Mouse (Mus musculus) liver, embryonic 13.5 days (tissue): ENCODE data around the gene Parp8. TPM values are rescaled to one million over a fixed set of nuclear protein-coding genes. Genes with fewer than 3 reads are reported as not detected.

ENCODE experiments used
- ATAC-seq: fragments of 200-750 bp; cut with Nextera tagmentation; 2 replicates; pipeline ENCODE4 v1.8.0; 2017; ENCODE audit warnings: low read depth, mild to moderate bottlenecking, moderate number of reproducible peaks, moderate library complexity
- DNase-seq: peaks from one replicate; pipeline ENCODE4 v3.0.0; 2022
- H3K27ac ChIP-seq: fragments of 300-500 bp; sonication (generic); 2 replicates; pipeline ENCODE4 v1.5.1; 2015; ENCODE audit warnings: moderate library complexity, mild to moderate bottlenecking, inconsistent platforms
- H3K27me3 ChIP-seq: fragments of 300-500 bp; sonication (generic); 2 replicates; pipeline ENCODE4 v1.6.1; 2015; ENCODE audit warnings: mild to moderate bottlenecking, inconsistent platforms
- H3K36me3 ChIP-seq: fragments of 300-500 bp; sonication (generic); 2 replicates; pipeline ENCODE4 v1.6.1; 2015; ENCODE audit warnings: mild to moderate bottlenecking, inconsistent platforms
- H3K4me1 ChIP-seq: fragments of 300-500 bp; sonication (generic); replicated peaks from 2 replicates; pipeline ENCODE4 v1.6.1; 2015; ENCODE audit warnings: inconsistent platforms
- H3K4me2 ChIP-seq: fragments of 300-500 bp; sonication (generic); 2 replicates; pipeline ENCODE4 v1.6.1; 2015; ENCODE audit warnings: inconsistent platforms, mild to moderate bottlenecking, moderate library complexity
- H3K4me3 ChIP-seq: fragments of 300-500 bp; sonication (generic); replicated peaks from 2 replicates; pipeline ENCODE4 v1.5.1; 2015; ENCODE audit warnings: mild to moderate bottlenecking, inconsistent platforms
- H3K9ac ChIP-seq: fragments of 300-500 bp; sonication (generic); 2 replicates; pipeline ENCODE4 v1.6.1; 2015; ENCODE audit warnings: mild to moderate bottlenecking, inconsistent platforms
- H3K9me3 ChIP-seq: fragments of 300-500 bp; sonication (generic); replicated peaks from 2 replicates; pipeline ENCODE4 v1.6.1; 2016; ENCODE audit warnings: inconsistent platforms
- WGBS: fragments of 180-500 bp; shearing (Covaris S2); methylation state at CpG from one replicate; pipeline ENCODE4 v1.1.7; 2015; ENCODE audit not compliant: insufficient replicate concordance; 5-methylcytosine and 5-hydroxymethylcytosine counted together
- polyA plus RNA-seq: library from polyadenylated mRNA; unstranded; fragments of >200 nt; fragmentation: Nextera tagmentation; extraction: Ambion mirVana; gene quantifications from 2 replicates; pipeline ENCODE4 v1.2.1, GENCODE M21; 2015

Gene Parp8
- 2.5 and 3.0 TPM in 2 replicates for polyA plus RNA-seq

- DNase-seq: no peak
- ATAC-seq: peak; percentile 18; the same call in 1 of the 2 replicates
Observed at GRCm38 (mm10) chr13:117025226-117026067, at the start of gene Parp8. Gene Parp8, minus strand, starts transcription at chr13:117025537.

DNA sequence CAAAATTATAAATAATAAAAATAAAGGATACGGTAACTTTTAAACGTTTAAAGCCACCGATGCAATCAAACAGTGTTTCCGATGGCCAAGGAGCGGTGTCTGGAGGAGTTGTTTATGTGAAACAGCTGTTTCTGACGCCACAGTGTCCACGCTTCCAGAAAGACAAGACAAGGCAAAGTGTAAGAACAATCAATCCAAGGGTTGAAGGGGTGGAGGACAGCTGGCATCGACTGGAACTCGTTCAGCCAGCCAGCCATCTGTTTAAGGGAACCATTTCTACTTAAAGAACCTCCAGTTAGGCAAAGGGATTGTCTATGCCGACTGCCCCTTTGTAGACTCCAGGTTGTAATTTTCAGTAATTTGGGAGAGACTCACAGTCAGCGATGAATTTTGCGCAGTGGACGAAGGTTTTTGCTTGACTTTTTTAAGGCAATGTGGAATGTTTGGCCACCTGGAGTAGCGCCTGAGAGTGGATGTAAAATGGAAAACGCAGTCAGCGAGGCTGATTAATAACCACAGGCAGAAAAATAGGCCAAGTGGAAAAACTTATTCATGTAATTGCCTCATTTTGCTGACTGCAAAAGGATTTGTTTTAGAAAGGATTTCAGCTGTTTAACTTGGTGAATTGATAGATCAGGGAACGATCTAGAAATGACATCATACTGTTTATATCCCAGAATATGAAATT, 37.4 kb upstream of the Parp8 start:
- no peak for ATAC-seq
- Histone ChIP-seq H3K9ac (no peak overlapping the region), H3K27me3 (no peaks in the 10 kb centered on the region), H3K4me3 (no peak overlapping the region), H3K27ac (no peak overlapping the region), H3K4me1 (no peaks in the 10 kb centered on the region), H3K4me2 (no peak overlapping the region), H3K9me3 (no peaks in the 10 kb centered on the region), H3K36me3 (no peaks in the 10 kb centered on the region)
- DNase-seq: no peak
- 78% methylated on average over 17 of the region's 17 CpGs for WGBS

More at GRCm38 (mm10) chr13:117025226-117026067, at the start of gene Parp8:
- H3K4me3 ChIP-seq: peak within 1 kb of the TSS; percentile 63
- H3K9ac ChIP-seq: peak within 1 kb of the TSS; percentile 64
- H3K4me2 ChIP-seq: peak within 1 kb of the TSS; percentile 76
- peak within 1 kb of the TSS; percentile 21; the same call in 1 of the 2 replicates for H3K27ac ChIP-seq
- WGBS: 1% methylated on average over 40 of the region's 67 CpGs
- H3K27me3 ChIP-seq: peaks cover 47% of the 10 kb centered on the region
- H3K36me3 ChIP-seq: no peaks in the 10 kb centered on the region
- H3K9me3 ChIP-seq: no peaks in the 10 kb centered on the region
- H3K4me1 ChIP-seq: peaks cover 11% of the 10 kb centered on the region

GRCm38 (mm10) chr13:117056466-117056865, 31.1 kb upstream of the Parp8 start:
- Histone ChIP-seq H3K4me2 (no peak overlapping the region), H3K9ac (no peak overlapping the region), H3K27me3 (no peaks in the 10 kb centered on the region), H3K36me3 (no peaks in the 10 kb centered on the region), H3K4me3 (no peak overlapping the region), H3K4me1 (no peaks in the 10 kb centered on the region), H3K27ac (no peak overlapping the region), H3K9me3 (no peaks in the 10 kb centered on the region)
- DNase-seq (no peak), ATAC-seq (no peak)
- WGBS: 72% methylated on average over 2 of the region's 2 CpGs

GRCm38 (mm10) chr13:117054811-117055496, 29.6 kb upstream of the Parp8 start:
- no peaks in the 10 kb centered on the region for H3K4me1 ChIP-seq
- H3K36me3 ChIP-seq: no peaks in the 10 kb centered on the region
- WGBS: 65% methylated on average over 7 of the region's 7 CpGs
- H3K27me3 ChIP-seq: no peaks in the 10 kb centered on the region
- ATAC-seq (no peak), DNase-seq (no peak)
- H3K4me2 ChIP-seq: no peak overlapping the region
- no peaks in the 10 kb centered on the region for H3K9me3 ChIP-seq
- H3K9ac ChIP-seq: no peak overlapping the region
- H3K27ac ChIP-seq: no peak overlapping the region
- H3K4me3 ChIP-seq: no peak overlapping the region

DNA sequence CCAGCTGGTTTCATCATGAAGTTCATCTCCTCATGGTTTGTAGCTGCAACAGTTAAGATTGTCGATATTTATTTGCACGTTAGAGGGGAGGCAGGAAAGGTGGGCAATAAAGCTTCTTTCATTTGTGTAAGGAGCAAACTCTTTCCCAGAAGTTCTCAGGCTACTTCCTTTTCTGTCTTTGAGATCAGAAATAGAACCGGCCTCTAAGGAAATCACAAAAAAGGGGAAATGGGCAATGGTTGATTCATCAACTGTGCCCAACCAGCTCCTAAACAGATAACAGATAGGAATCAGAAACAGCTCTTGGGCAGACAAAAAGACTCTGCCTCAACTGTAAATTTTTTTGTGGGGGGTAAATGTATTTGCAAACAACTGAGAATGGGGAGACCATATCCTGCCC, 27.4 kb upstream of the Parp8 start:
- Histone ChIP-seq H3K4me1 (no peaks in the 10 kb centered on the region), H3K9me3 (no peaks in the 10 kb centered on the region), H3K27me3 (no peaks in the 10 kb centered on the region), H3K36me3 (no peaks in the 10 kb centered on the region), H3K27ac (no peak overlapping the region), H3K4me2 (no peak overlapping the region), H3K9ac (no peak overlapping the region), H3K4me3 (no peak overlapping the region)
- ATAC-seq (no peak), DNase-seq (no peak)
- WGBS: 14% methylated on average over 3 of the region's 3 CpGs

DNA sequence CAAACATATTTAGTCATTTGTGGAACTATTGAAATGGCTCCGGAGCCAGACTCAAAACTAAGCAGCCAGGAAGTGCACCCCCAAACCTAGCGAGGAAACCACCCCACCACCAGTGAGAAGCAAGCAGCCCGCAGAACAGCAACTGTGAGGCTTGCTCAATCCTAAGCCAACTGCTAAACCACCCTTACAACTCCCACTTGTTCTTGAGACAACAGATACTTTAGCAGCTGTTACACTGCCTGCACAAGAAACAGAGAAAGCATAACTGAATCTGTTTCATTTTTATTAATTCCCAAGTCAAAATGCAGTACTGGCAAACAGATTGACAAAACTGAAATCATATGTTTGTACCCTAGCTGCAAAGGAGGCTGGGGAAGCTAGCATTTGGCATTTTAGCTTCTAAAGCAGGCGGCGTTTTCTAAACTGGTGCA, 23.2 kb upstream of the Parp8 start:
- Histone ChIP-seq H3K9me3 (no peaks in the 10 kb centered on the region), H3K4me1 (no peaks in the 10 kb centered on the region), H3K4me3 (no peak overlapping the region), H3K4me2 (no peak overlapping the region), H3K9ac (no peak overlapping the region), H3K27ac (no peak overlapping the region), H3K36me3 (no peaks in the 10 kb centered on the region), H3K27me3 (no peaks in the 10 kb centered on the region)
- ATAC-seq (no peak), DNase-seq (no peak)
- WGBS: 39% methylated on average over 5 of the region's 5 CpGs

DNA sequence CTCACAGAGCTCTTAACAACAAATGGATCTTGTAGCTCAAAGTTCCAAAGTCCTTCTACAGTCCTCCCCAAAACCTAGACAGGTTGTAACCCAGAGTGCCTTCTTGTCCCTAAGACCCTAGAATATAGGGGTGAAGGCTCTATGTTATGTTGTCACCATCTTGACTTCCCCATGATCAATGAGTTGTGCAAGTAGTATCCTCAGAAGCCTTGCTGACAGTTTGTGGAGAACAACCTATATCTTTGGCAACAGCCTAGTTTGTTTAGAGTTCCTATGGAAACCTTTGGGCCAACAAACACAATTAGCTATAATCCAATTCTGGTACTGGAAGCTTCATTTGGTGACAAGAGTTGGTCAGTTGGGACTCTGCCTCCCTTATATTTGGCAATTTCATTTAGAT, 18.2 kb upstream of the Parp8 start:
- H3K4me2 ChIP-seq: no peak overlapping the region
- no peaks in the 10 kb centered on the region for H3K36me3 ChIP-seq
- H3K27me3 ChIP-seq: no peaks in the 10 kb centered on the region
- H3K27ac ChIP-seq: no peak overlapping the region
- no peak overlapping the region for H3K4me3 ChIP-seq
- ATAC-seq: no peak
- no peak for DNase-seq
- no peak overlapping the region for H3K9ac ChIP-seq
- H3K9me3 ChIP-seq: no peaks in the 10 kb centered on the region
- no peaks in the 10 kb centered on the region for H3K4me1 ChIP-seq

GRCm38 (mm10) chr13:117041021-117041420, 15.7 kb upstream of the Parp8 start:
- H3K4me2 ChIP-seq: no peak overlapping the region
- no peak for DNase-seq
- H3K36me3 ChIP-seq: no peaks in the 10 kb centered on the region
- no peaks in the 10 kb centered on the region for H3K27me3 ChIP-seq
- H3K9ac ChIP-seq: no peak overlapping the region
- H3K27ac ChIP-seq: no peak overlapping the region
- H3K4me1 ChIP-seq: no peaks in the 10 kb centered on the region
- H3K4me3 ChIP-seq: no peak overlapping the region
- no peaks in the 10 kb centered on the region for H3K9me3 ChIP-seq
- ATAC-seq: no peak

- WGBS: 58% methylated on average over 5 of the region's 5 CpGs
- DNase-seq (no peak), ATAC-seq (0 out of 2 replicates have a peak, but pooled peaks have one; percentile 29)
- no peaks in the 10 kb centered on the region for H3K9me3 ChIP-seq
- H3K4me2 ChIP-seq: no peak overlapping the region
- no peak overlapping the region for H3K4me3 ChIP-seq
- H3K27ac ChIP-seq: no peak overlapping the region
- no peak overlapping the region for H3K9ac ChIP-seq
- no peaks in the 10 kb centered on the region for H3K36me3 ChIP-seq
- H3K27me3 ChIP-seq: no peaks in the 10 kb centered on the region
- peaks cover 10% of the 10 kb centered on the region for H3K4me1 ChIP-seq
Observed at GRCm38 (mm10) chr13:117036277-117036676, 10.9 kb upstream of the Parp8 start.

GRCm38 (mm10) chr13:117035121-117035520, 9.8 kb upstream of the Parp8 start:
- ATAC-seq: no peak
- 17% methylated on average over 2 of the region's 2 CpGs for WGBS
- Histone ChIP-seq H3K4me2 (no peak overlapping the region), H3K9me3 (no peaks in the 10 kb centered on the region), H3K36me3 (no peaks in the 10 kb centered on the region), H3K27me3 (no peaks in the 10 kb centered on the region), H3K4me1 (peaks cover 10% of the 10 kb centered on the region), H3K4me3 (no peak overlapping the region), H3K27ac (no peak overlapping the region), H3K9ac (no peak overlapping the region)
- no peak for DNase-seq

DNA sequence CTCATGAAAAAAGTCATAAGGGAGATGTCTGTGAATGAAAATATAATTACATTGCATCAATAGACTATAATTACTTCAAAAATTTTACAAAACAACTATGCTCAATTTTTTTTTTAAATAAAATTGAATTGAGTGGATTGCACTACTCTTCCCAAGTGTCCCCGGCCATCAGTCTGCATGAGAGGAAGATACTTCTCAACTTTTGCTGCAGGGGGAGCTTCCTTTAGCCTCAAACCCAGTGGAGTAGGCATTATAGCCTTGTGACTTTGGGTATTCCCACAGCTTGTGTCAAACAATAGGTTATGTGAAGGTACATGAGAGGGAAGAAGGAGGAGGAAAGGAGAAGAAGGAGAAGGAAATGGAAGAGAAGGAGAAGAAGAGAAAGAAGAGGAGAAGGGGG, 9.3 kb upstream of the Parp8 start:
- peaks cover 10% of the 10 kb centered on the region for H3K4me1 ChIP-seq
- H3K9me3 ChIP-seq: no peaks in the 10 kb centered on the region
- no peak for DNase-seq
- no peak overlapping the region for H3K9ac ChIP-seq
- WGBS: 32% methylated on average over 1 of the region's 1 CpGs
- no peaks in the 10 kb centered on the region for H3K27me3 ChIP-seq
- no peak overlapping the region for H3K4me2 ChIP-seq
- no peak for ATAC-seq
- no peak overlapping the region for H3K27ac ChIP-seq
- no peaks in the 10 kb centered on the region for H3K36me3 ChIP-seq
- no peak overlapping the region for H3K4me3 ChIP-seq
